Mouse (Mus musculus) E14TG2a.4 (cell line): ENCODE measurements around the gene Zranb1.

Experiments used
- CTCF ChIP-seq: conservative IDR thresholded peaks from 2 replicates; pipeline ENCODE4 v1.5.1; 2014; ENCODE audit warnings: low read length
- NANOG ChIP-seq: IDR thresholded peaks from 2 replicates; pipeline ENCODE4 v1.6.1; 2014; ENCODE audit warnings: borderline replicate concordance, low read length, mixed read lengths

GRCm38 (mm10) chr7:132925227-132925626 lies 5.7 kb upstream of the Zranb1 start:
- no peak for TF ChIP-seq CTCF
- TF ChIP-seq NANOG, result no peak
